Mouse (Mus musculus) kidney, embryonic 14.5 days (tissue): ENCODE data around the gene Rnf152. TPM values are rescaled to one million over a fixed set of nuclear protein-coding genes. Genes with fewer than 3 reads are reported as not detected.

ENCODE experiments used
- ATAC-seq: fragments of 200-750 bp; cut with Nextera tagmentation; 2 replicates; pipeline ENCODE4 v1.8.0; 2017; ENCODE audit warnings: moderate number of reproducible peaks, mild to moderate bottlenecking, moderate TSS enrichment, moderate library complexity; ENCODE audit not compliant: low FRiP score, low TSS enrichment
- H3K27ac ChIP-seq: fragments of 300-500 bp; sonication (generic); 2 replicates; pipeline ENCODE4 v1.5.1; 2014; ENCODE audit warnings: low read depth, mild to moderate bottlenecking, low read length, moderate library complexity, mixed read lengths
- H3K27me3 ChIP-seq: fragments of 300-500 bp; sonication (generic); 2 replicates; pipeline ENCODE4 v1.6.1; 2014; ENCODE audit warnings: mild to moderate bottlenecking, low read length; ENCODE audit not compliant: control insufficient read depth, insufficient read depth
- H3K36me3 ChIP-seq: fragments of 300-500 bp; sonication (generic); 2 replicates; pipeline ENCODE4 v1.6.1; 2014; ENCODE audit warnings: low read length, mixed read lengths; ENCODE audit not compliant: control insufficient read depth, insufficient read depth
- H3K4me1 ChIP-seq: fragments of 300-500 bp; sonication (generic); 2 replicates; pipeline ENCODE4 v1.6.1; 2014; ENCODE audit warnings: low read length, mixed read lengths; ENCODE audit not compliant: control insufficient read depth, insufficient read depth
- H3K4me2 ChIP-seq: fragments of 300-500 bp; sonication (generic); replicated peaks from 2 replicates; pipeline ENCODE4 v1.6.1; 2014; ENCODE audit warnings: low read depth, mild to moderate bottlenecking, low read length
- H3K4me3 ChIP-seq: fragments of 300-500 bp; sonication (generic); 2 replicates; pipeline ENCODE4 v1.5.1; 2014; ENCODE audit warnings: mild to moderate bottlenecking, low read length
- H3K9ac ChIP-seq: fragments of 300-500 bp; sonication (generic); 2 replicates; pipeline ENCODE4 v1.6.1; 2014; ENCODE audit warnings: low read depth, mild to moderate bottlenecking, low read length, moderate library complexity
- H3K9me3 ChIP-seq: fragments of 300-500 bp; sonication (generic); 2 replicates; pipeline ENCODE4 v1.6.1; 2016; ENCODE audit warnings: low read length; ENCODE audit not compliant: control insufficient read depth
- WGBS: fragments of 180-500 bp; shearing (Covaris S2); extraction: QIAGEN DNeasy Blood & Tissue Kit; methylation state at CpG from one replicate; pipeline ENCODE4 v1.1.7; 2014; 5-methylcytosine and 5-hydroxymethylcytosine counted together
- polyA plus RNA-seq: library from polyadenylated mRNA; unstranded; fragments of >200 nt; fragmentation: Nextera tagmentation; extraction: Ambion mirVana; gene quantifications from 2 replicates; pipeline ENCODE4 v1.2.1, GENCODE M21; 2014

Rnf152 gene
- polyA plus RNA-seq, 1 experiment from 2014 or later, result 0.99 TPM

GRCm38 (mm10) chr1:105354901-105355891, 1.3 kb downstream of the Rnf152 start:
- Histone ChIP-seq H3K4me2 (peak overlapping the region; percentile 76), H3K27me3 (no peaks in the 10 kb centered on the region), H3K27ac (no peak overlapping the region), H3K4me3 (peak overlapping the region; percentile 63), H3K36me3 (no peaks in the 10 kb centered on the region), H3K4me1 (no peaks in the 10 kb centered on the region), H3K9ac (peak overlapping the region; percentile 44), H3K9me3 (no peaks in the 10 kb centered on the region)
- peak; percentile 68; the same call in 1 of the 2 replicates for ATAC-seq
- WGBS, result 5% methylated on average over 30 of the region's 30 CpGs

GRCm38 (mm10) chr1:105351806-105352205, 4.7 kb downstream of the Rnf152 start:
- Histone ChIP-seq H3K36me3 (no peaks in the 10 kb centered on the region), H3K9ac (no peak overlapping the region), H3K4me3 (no peak overlapping the region), H3K9me3 (no peaks in the 10 kb centered on the region), H3K27ac (no peak overlapping the region), H3K27me3 (no peaks in the 10 kb centered on the region), H3K4me1 (no peaks in the 10 kb centered on the region), H3K4me2 (no peak overlapping the region)
- WGBS, result 87% methylated on average over 4 of the region's 4 CpGs
- no peak for ATAC-seq

- Histone ChIP-seq H3K36me3 (no peaks in the 10 kb centered on the region), H3K9ac (no peak overlapping the region), H3K27me3 (no peaks in the 10 kb centered on the region), H3K27ac (no peak overlapping the region), H3K9me3 (no peaks in the 10 kb centered on the region), H3K4me3 (no peak overlapping the region), H3K4me2 (no peak overlapping the region), H3K4me1 (no peaks in the 10 kb centered on the region)
- WGBS, result 88% methylated on average over 6 of the region's 6 CpGs
- no peak for ATAC-seq
Observed at GRCm38 (mm10) chr1:105342305-105342704, 14.2 kb downstream of the Rnf152 start.

GRCm38 (mm10) chr1:105340943-105341342, 15.6 kb downstream of the Rnf152 start:
- Histone ChIP-seq H3K4me1 (no peaks in the 10 kb centered on the region), H3K4me3 (no peak overlapping the region), H3K27me3 (no peaks in the 10 kb centered on the region), H3K9me3 (no peaks in the 10 kb centered on the region), H3K4me2 (no peak overlapping the region), H3K36me3 (no peaks in the 10 kb centered on the region), H3K9ac (no peak overlapping the region), H3K27ac (no peak overlapping the region)
- no peak for ATAC-seq

GRCm38 (mm10) chr1:105337397-105337796, 19.1 kb downstream of the Rnf152 start:
- Histone ChIP-seq H3K36me3 (no peaks in the 10 kb centered on the region), H3K4me2 (no peak overlapping the region), H3K9me3 (no peaks in the 10 kb centered on the region), H3K27ac (no peak overlapping the region), H3K9ac (no peak overlapping the region), H3K4me1 (no peaks in the 10 kb centered on the region), H3K4me3 (no peak overlapping the region), H3K27me3 (no peaks in the 10 kb centered on the region)
- WGBS, result 73% methylated on average over 4 of the region's 4 CpGs
- no peak for ATAC-seq

GRCm38 (mm10) chr1:105336096-105336495, 20.4 kb downstream of the Rnf152 start:
- WGBS, result 90% methylated on average over 5 of the region's 5 CpGs
- H3K4me2 ChIP-seq, result no peak overlapping the region

GRCm38 (mm10) chr1:105332087-105332731, 24.3 kb downstream of the Rnf152 start:
- ATAC-seq, result no peak
- H3K4me3 ChIP-seq, result no peak overlapping the region
- no peaks in the 10 kb centered on the region for H3K9me3 ChIP-seq
- no peaks in the 10 kb centered on the region for H3K27me3 ChIP-seq
- H3K9ac ChIP-seq, result no peak overlapping the region
- no peaks in the 10 kb centered on the region for H3K4me1 ChIP-seq
- 91% methylated on average over 8 of the region's 8 CpGs for WGBS
- H3K36me3 ChIP-seq, result no peaks in the 10 kb centered on the region
- no peak overlapping the region for H3K27ac ChIP-seq
- H3K4me2 ChIP-seq, result no peak overlapping the region

More at GRCm38 (mm10) chr1:105336096-105336495, 20.4 kb downstream of the Rnf152 start:
- Histone ChIP-seq H3K9me3 (no peaks in the 10 kb centered on the region), H3K36me3 (no peaks in the 10 kb centered on the region), H3K27ac (no peak overlapping the region), H3K4me3 (no peak overlapping the region), H3K9ac (no peak overlapping the region), H3K27me3 (no peaks in the 10 kb centered on the region), H3K4me1 (no peaks in the 10 kb centered on the region)
- ATAC-seq, result no peak

- no peak overlapping the region for H3K4me2 ChIP-seq
- no peak overlapping the region for H3K27ac ChIP-seq
- no peaks in the 10 kb centered on the region for H3K4me1 ChIP-seq
- no peak for ATAC-seq
- H3K36me3 ChIP-seq, result no peaks in the 10 kb centered on the region
- H3K4me3 ChIP-seq, result no peak overlapping the region
- 75% methylated on average over 5 of the region's 5 CpGs for WGBS
- no peaks in the 10 kb centered on the region for H3K9me3 ChIP-seq
- H3K9ac ChIP-seq, result no peak overlapping the region
- no peaks in the 10 kb centered on the region for H3K27me3 ChIP-seq
Observed at GRCm38 (mm10) chr1:105331605-105332004, 24.9 kb downstream of the Rnf152 start.
